Mouse (Mus musculus) neutrophil, adult 5-6 weeks (primary cell): Measurements from ENCODE around the gene 6030408B16Rik. TPM values are rescaled to one million over a fixed set of nuclear protein-coding genes. Genes with fewer than 3 reads are reported as not detected.

Experiments used
- ATAC-seq: fragments of 151-379, 151-347 bp; 2 replicates; pipeline ENCODE4 v1.8.0; 2017; ENCODE audit warnings: mild to moderate bottlenecking, moderate TSS enrichment; ENCODE audit not compliant: insufficient number of reproducible peaks, poor library complexity, low FRiP score, severe bottlenecking; ENCODE audit errors: extremely low read depth
- total RNA-seq: library from RNA; stranded (forward); fragments of 200-1000 nt; gene quantifications from 2 replicates; pipeline ENCODE4 v1.2.3, GENCODE M21; 2017

Gene 6030408B16Rik
- 0.70 and 0.98 TPM in 2 replicates for total RNA-seq

DNA sequence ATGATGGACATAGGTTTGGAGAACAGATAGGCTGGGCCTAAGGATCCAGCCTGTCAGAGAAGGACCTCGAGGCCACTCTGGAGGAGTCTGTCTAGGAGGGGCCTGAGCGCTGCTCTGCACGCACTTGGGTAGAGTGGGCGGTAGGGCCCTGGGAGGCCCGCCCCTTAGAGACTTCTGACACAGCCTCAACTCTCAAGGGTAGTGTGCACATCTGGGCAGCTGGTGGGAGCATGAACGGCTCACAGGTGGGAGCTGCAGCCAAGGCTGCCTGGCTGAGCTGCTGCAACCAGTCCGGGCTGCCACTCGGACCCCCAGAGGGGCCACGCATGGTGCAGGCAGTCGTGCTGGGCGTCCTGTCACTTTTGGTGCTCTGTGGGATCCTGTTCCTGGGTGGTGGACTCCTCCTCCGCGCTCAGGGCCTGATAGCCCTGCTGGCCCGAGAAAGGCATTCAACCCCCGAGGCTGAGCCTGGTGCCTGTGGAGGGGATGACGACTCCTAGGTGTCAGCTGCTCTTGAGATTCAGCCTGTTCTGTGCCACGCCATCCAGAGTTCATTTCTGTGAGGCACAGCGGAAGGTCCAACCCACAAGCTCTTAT, at the start of gene 6030408B16Rik:
TSS of gene 6030408B16Rik (plus strand) at position 188 of the 597 bp plus-strand sequence.
- ATAC-seq: no peak

DNA sequence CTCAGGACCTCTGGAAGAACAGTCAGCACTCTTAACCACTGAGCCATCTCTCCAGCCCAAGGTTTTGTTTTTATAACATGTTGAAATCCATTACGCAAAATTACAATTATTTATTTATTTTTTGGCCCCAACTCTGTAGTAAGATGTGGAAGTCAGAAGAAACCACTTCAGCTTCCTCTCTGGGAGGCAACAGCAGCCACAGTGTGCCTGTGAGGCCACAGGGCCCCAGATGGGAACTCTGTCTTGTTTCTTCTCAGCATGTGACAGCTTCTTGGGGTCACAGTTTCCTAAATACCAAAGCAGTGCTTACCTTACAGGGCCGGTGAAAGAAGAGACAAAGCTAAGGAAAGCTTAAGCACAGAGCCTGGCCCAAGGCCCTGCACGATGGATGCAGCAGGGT, 49.0 kb upstream of the 6030408B16Rik start:
- no peak for ATAC-seq

DNA sequence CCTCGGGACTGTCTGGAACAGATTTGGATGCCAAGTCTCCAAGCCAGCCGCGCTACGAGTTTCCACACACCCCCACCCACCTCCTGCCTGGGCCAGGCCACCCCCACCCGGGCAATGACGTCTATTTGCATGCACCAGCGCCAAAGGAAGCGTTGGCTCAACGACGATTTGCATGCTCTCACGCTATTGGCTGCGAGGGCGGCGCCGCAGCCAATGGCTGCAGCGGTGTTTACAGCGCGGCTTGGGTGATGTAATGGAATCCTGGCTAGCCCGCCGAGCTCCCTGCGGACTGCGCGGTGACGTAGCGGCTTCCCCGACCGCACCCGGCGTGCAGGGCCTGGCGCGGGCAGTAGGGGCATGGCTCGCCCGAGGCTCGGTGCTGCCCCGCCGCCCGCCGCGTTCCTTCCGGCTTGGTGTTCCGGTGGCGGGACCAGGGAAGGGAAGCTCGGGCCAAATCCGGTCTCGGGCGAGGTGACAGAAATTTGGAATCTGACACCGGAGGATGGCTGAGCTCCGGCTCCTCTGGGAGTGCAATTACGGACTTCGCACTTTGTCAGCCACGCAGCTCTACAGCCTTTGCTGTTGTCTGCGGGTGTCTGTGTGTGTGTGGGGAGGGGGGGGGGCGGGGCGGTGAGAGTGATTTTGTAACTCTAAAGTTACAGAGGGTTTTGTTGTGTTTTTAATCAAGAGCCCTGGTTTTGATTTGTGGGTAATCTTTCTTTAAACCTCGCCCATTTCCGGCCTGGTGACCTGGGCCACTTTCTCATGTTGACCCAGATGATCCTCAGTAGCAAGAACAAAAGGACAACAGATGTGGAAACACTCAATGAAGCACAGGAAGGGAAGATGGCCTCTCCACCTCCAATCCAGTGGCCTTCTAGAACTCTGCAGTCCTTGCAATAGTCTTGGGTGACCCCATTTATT, 46.5 kb upstream of the 6030408B16Rik start:
- peak; percentile 94 for ATAC-seq

DNA sequence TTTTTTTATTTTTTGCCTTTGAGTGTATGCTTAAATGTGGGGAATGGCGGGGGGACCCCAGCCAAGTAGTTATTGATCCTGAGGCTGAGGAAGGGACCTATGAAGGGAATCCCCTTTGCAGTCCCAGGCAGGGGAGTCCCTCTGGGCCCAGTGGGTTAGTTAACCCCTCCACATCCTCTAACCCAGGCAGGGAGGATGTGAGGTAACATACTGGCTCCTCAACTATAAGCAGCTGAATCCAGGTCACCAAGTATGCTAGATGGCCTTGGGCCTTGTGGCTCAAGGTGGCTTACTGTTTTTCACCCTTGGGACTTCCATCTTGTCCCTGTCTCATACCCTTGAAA, 45.9 kb upstream of the 6030408B16Rik start:
- ATAC-seq: no peak

DNA sequence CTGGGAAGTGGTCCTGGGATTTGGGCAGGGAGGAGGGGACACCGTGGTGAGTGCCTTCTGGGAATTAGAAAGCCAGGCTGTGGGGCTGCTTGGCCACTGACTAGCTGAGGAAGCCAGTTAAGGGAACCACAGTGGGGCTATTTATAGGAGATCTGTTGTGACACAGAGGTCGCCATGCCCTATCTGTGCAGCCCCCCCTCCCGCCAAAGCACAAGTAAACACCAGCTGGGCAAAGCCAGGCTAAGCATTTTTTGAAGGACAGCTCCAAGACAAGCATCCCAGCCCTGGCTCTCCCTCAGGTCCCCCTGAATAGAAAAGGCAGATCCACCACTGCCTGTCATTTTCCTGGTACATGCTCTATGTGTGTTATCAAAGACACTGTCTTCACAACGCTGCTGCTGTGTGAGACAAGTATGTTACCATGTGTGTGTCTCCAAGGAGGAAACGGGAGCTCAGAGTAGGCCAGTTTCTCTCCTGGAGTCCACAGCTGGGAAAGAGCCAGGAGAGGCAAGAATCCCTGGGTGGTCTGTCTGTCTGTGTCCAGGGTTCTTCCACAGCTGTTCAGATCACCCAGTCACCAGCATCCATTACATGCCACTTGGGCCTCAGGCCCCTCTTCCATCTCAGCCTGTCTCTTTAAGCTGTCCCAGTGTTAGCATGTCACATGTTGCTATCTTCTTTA, 44.8 kb upstream of the 6030408B16Rik start:
- no peak for ATAC-seq

DNA sequence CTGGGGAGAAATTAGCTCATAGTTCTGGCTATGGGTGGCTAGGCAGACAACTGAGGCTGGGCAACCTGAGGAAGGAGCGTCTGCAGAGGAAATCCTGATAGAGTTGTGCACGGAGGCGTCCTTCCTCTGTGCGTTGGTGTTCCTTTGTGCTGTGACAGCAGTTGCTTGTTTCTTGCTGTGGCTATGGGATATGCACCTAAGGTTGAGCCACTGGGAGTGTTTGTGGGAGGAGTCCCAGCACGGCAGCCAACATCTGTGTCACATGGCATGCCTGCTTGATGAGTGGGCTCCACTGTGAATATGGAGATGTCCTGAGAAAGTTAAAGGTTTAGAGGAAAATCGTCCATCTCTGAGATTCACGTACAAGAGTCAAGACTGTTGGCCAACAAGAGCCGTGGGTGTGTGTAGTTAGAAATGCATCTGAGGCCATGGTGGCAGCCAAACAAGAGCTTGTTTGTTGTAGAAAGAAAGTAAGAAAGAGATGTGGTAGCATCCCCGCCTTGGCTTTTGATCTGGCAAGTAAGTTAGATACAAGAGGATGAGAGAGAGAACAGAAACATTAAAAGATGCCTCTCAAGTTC, 42.7 kb upstream of the 6030408B16Rik start:
- no peak for ATAC-seq

DNA sequence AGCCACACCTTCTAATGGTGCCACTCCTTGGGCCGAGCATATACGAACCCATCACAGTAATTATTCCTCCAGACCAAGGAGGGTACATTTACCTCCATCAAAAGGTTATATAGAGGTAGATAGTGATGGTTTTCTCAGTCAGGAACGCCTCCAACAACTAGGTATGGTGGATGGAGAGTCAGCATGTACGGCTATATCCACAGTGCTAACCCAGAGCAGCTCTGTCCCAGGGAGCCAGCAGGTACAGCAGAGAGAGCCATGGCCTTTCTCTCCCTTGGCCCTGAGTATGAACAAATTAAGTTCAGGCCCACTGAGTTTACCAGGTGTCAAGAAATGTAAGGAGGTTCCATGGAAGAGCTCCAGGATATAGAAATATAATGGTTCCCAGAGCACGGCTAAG, 41.1 kb upstream of the 6030408B16Rik start:
- no peak for ATAC-seq

DNA sequence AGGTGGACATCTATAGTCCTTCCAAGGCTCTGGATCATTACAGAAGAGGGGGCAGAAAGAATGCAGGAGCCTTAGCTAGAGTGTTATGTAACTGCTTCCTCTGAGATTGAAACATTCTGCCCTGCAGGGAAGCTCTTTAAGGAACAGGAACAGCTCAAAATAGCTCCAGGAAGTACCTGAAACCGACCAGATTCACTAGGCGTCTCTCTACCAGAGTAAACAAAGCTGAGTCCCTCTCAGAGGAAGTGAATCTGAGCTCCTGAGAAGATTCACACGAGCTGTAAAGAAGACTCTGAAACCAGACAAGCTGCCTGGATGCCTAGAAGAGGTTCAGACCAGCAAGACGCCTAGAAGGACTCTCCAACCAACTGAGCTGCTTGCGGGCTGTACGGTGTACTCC, 40.4 kb upstream of the 6030408B16Rik start:
- ATAC-seq: peak; percentile 31

DNA sequence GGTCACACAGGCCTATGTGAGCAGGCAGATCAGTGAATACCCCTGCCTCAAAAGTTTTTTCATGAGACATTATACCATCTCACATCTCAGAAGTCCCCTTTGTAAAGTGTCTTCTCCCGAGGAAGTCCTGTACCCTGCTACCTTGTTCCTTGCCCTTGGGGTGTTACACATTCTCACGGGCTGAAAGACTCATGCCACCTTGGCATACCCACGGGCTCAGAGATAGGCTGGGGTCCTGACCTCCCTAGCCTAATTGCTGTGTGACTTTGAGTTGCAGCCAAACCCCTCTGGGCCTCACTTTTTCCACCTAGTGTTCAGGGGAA, 39.5 kb upstream of the 6030408B16Rik start:
- ATAC-seq: no peak

DNA sequence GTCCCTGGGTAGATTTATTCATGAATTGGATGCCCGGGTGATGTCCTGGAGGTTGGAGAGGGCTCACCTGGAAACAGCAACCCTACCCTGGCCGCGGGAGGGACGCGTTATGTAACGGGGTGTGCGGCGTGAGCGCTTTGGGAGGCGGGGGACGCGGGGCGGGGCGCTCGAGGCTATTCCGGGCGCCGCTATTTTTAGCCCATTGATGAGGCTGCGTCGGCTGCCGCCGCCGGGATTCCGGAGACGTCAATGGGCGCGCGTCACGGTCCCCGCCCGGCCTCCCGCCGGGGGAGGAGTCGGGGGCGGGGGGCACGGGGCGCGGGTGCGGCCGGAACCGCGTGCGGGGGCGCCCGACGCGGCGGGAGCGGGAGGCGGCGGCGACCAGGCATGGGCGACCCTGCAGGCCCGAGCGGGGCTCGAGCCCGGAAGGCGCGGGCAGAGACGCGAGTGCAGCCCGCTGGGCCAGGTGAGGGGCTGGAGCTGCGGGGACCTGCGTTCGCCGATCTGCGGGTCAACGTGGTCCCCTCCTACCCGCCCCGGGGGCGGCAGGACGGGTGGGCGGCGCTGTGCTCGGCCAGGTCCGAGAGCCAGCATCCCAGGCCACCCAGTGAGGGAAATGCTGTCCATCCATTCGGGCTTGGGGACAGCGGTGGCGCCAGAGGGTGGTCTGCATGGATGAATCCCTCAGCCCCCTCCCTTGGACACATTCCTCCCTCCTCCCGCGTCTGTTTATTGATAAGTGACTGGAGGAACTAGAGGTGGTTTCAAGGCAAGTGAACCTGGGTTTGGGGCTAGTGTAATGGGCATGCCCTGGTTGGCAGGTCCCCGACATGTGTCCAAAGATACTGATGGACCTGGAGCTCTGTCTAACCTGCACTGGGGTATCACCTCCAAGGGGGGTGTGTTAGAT, 38.9 kb upstream of the 6030408B16Rik start, which contains the start of gene Nr4a1:
TSS of gene Nr4a1 (plus strand) at position 384 of the 910 bp plus-strand sequence.
- ATAC-seq: peak; percentile 27

DNA sequence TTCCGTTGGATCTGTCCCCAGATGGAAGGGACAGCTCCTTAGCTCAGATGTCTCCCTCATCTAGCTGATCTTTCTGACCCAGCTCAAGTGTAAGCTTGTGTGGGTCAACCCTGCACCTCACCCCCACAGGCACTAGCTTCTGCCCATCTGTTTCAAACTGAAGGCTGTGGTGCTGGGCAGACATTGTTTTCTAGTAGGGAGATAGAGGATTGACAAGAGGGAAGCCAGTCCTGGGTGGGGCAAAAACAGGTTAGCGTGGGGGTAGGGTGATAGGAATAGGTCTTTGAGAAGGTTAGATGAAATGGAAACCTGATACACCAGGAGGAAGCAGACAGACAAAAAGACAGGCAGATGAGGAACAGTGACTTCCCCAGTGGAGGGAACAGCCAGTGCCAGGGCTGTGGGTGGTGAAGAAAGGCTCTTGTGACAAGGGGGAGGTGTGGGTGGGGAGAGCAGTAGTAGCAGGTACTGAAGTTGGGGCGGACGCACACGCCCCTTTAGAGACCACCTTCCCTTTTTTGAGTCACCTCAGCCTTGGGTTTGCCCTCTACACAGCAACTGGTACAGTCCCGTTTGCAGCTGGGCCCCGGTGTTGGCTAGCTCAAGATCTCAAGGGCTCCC, 37.1 kb upstream of the 6030408B16Rik start:
- ATAC-seq: peak; percentile 18

DNA sequence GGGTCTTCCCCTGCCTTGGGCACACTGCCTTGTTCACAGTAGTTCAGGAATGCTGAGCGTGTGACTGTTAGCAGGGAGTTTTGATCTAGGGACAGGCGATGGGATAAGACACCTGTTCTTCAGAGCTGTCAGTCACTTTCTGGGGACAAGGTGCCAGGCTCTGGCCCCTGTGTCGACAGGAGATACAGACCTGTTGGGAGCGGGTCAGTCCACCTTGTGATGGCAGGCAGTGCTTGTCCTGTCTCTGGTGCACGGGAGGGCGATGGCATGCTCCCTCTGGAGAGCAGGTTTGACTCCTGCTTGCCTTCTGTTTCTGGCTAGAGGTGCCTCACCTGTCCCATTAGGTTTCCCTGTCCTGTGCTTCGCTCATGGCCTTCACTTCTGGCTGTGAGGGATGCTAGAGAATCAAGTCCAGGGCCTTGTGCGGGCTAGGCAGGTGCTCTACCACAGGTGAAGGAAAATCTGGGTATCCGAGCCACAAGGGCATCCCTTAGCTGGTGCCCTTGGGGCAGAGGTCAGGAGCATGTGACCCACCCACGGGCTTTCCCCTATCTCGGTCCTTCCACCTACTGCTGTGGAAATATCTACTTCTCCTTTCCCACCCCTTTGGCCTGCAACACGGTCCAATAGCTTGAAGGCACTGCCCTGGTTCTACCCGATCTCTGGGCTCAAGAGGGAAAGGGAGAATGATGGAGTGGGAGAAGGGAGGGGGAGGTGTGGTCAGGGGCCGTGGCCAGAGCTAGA, 36.4 kb upstream of the 6030408B16Rik start:
- no peak for ATAC-seq

DNA sequence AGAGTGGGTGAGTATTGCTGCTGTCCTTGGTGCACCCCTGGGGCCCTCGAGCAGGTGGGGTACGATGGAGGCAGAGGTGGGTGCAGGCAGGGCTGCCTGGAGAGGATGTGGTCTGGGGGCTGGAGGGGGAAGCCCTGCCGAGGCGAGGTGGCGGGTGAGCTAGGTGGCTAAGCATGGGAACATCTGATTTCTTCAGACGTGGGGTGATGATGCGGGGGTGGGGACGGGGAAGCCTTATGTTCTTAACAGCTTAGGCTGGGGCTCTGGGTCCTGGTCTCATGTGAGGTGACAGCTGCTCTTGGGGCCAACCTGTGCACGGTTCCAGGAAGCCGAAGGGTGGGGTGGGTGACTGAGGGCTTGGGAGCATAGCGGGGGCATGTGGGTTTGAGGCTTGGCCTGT, 34.6 kb upstream of the 6030408B16Rik start:
- peak; percentile 40 for ATAC-seq

DNA sequence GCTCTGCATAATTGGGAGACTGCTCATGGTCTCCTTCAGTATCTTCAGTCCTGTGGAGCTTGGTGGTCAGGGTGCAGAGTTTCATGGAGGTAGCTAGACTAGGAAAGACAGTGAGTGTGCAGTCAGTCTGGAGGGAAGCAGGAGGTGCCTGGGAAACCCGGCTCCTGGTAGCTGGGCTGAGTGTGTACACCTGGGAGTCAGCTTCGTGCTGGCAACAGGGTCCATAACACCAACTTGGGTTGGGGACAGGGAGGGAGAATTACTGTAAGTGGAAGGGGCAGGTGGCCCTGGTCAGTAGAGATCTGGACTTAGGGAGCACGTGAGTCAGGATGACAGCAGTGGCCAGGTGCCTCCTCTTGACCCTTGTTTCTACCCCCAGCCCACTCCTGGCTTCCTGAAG, 33.1 kb upstream of the 6030408B16Rik start:
- ATAC-seq: no peak

DNA sequence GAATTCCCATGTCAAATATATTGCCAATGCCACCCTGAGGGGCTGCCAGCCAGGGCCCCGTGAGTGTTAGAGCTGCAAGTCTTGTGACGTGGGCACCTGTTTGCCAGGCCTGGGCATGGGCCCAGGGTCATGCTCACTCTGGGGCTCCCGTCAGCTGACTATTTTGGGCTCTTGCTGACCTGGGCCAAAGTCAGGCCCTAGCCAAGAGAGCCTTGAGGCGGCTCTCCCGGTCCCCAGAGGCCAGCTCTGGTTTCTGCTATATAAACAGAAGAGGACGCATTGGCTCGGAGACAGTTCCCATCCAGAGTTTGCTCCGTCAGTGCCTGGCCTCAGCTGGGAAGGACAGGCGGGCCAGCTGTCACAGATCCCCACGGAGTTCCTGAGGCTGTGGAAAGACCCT, 32.6 kb upstream of the 6030408B16Rik start:
- ATAC-seq: no peak

DNA sequence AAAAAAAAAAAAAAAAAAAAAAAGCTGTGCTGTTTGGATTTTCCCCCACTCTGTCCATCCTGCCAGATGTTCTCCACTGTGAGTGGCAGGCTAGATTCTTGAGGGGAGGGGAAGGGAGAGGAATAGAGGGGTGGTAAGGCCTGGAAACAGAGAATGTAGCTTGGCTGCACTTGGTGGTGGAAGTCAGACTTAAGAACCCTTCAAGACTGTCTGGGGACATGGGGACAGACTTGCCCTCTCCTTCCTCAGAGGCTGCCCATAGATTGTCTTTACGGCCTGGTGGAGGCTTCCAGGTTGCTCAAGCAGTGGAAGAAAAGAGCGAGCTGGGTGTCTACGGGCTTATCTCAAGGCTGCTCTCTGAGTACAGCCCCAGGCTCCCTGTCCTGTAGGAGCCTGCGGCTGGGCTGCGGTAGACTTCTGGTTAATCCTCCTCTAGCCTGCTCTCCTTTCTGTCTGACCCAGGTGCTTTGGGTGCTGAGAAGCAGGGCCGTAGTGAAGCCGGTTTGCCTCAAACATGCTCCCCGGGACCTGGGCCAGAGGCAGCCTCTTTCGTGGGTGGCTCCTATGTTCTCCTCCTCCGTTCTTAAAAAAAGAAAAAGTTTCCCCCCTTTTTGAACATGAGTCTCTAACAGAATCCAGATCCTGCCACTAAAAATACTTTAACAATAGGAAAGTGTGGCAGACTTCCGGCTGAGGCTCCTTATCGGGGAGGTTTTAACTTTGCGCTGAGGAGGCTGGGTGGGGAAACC, 32.0 kb upstream of the 6030408B16Rik start:
- no peak for ATAC-seq

DNA sequence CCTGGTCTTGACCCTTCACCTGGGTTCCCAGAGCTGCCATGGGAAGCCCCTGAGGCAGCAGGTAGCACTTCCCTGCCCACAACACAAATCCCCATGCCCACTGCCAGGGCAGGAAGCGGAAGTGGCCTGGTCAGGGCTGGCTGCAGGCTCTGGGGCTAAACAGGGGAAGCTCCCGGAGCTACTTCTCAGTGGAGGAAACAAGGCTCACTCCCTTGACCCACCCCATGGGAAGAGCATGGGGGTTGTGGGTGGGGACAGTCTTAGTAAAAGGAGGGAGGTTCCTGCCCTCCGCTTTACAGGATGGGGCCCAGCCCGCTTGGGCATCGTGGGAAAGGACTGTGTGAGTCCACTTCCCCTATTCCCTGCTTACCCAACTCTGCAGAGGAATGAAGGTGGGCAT, 30.5 kb upstream of the 6030408B16Rik start:
- ATAC-seq: peak; percentile 54
